10 mouse cellular contexts compared by ENCODE assay signal in genomic region chr10:58871149-58871820, GRCm38 (mm10). TPM values are rescaled to one million over a fixed set of nuclear protein-coding genes. Genes with fewer than 3 reads are reported as not detected.
DNase-seq lines count a peak whose midpoint lies in the region.
"Had no signal": no experiment of that assay in that cellular context is flagged by ENCODE, and none has a peak within 500 bp of the region (broad histone marks: within the 10 kb centered on the region; RNA-seq: fewer than 3 reads in every experiment).

No protein-coding gene starts in this region.

- DNase-seq in left cerebral cortex, adult 11 months (ENCODE audit: low spot score): peak; percentile 52
- no peak for DNase-seq in left cerebral cortex, postnatal 4 days
- DNase-seq in frontal cortex, postnatal 14 days (ENCODE audit: low spot score in 2 of 2): peak; percentile 39 to 46
- DNase-seq in left cerebral cortex, postnatal 10 days (ENCODE audit: extremely low spot score in 1 of 2, low spot score in 2 of 2): peak; percentile 45 to 50
- peak; percentile 61 for DNase-seq in right cerebral cortex, postnatal 14 days
- no peak for DNase-seq in embryo, embryonic 11 days
- no peak for DNase-seq in lung, postnatal 14 days
- no peak for DNase-seq in adipocyte (ENCODE audit: low spot score)
- DNase-seq: cerebellum, adult 9-11 months; heart, postnatal 10 days had no signal

- intact Hi-C loops in left cerebral cortex, postnatal 4 days (cut with DNase I): no loop called here
- intact Hi-C loops in left cerebral cortex, postnatal 10 days (cut with DNase I): no loop called here

RNA-seq across cellular contexts. Expression of gene Sh3rf3, which starts 58.1 kb away (rescaled TPM):
- total RNA-seq in left cerebral cortex, postnatal 4 days (2021): 100 to 1,000 TPM in 1 of 2 experiments, 10 to 100 TPM in 1; 99.5 to 101 TPM
- total RNA-seq in left cerebral cortex, postnatal 10 days (2021): 10 to 100 TPM; 83.7 to 97.9 TPM

Comparison
In these comparisons a context has a peak if more than half of its experiments do, and no peak if none do; other contexts are left out.
1. DNase-seq: peak in left cerebral cortex, adult 11 months (single experiment), frontal cortex, postnatal 14 days (2 of 2), left cerebral cortex, postnatal 10 days (2 of 2) and right cerebral cortex, postnatal 14 days (single experiment); none in left cerebral cortex, postnatal 4 days (single experiment), embryo, embryonic 11 days (single experiment), lung, postnatal 14 days (single experiment) and adipocyte (single experiment).